Mouse (Mus musculus): ENCODE measurements around the gene Rhebl1. TPM values are rescaled to one million over a fixed set of nuclear protein-coding genes. Genes with fewer than 3 reads are reported as not detected.
A peak's percentile ranks its signal among the peaks of the same experiment; 100 is the strongest.
"Not testable (repeated sequence)": the region's sequence is repeated elsewhere in the genome, so short reads cannot be mapped to it uniquely, and the experiment has no call there.

Rhebl1 gene
- polyA plus RNA-seq (2015; fragmentation: Nextera tagmentation; extraction: Ambion mirVana): 8.2 and 9.8 TPM in 2 replicates

GRCm38 (mm10) chr15:98893940-98894745, at the start of gene Rhebl1:
Gene Rhebl1, minus strand, starts transcription at chr15:98894540.
- peaks cover 27% of the 10 kb centered on the region for H3K4me1 ChIP-seq (ENCODE audit: control insufficient read depth, insufficient read depth, low read length)
- H3K4me3 ChIP-seq (replicated peaks; ENCODE audit: low read length): peak within 1 kb of the TSS; percentile 58
- H3K4me2 ChIP-seq (ENCODE audit: low read depth, low read length): peak within 1 kb of the TSS; percentile 94
- H3K9me3 ChIP-seq (replicated peaks; ENCODE audit: control insufficient read depth, low read length): no peaks in the 10 kb centered on the region
- ATAC-seq (ENCODE audit: insufficient read depth, low FRiP score): no peak
- peak within 1 kb of the TSS; percentile 69 for H3K9ac ChIP-seq (ENCODE audit: low read length)
- WGBS: under 1% methylated on average over 68 of the region's 77 CpGs
- H3K27me3 ChIP-seq (ENCODE audit: control insufficient read depth, insufficient read depth, low read length): peaks cover 65% of the 10 kb centered on the region
- no peaks in the 10 kb centered on the region for H3K36me3 ChIP-seq (ENCODE audit: control insufficient read depth, insufficient read depth, low read length)
- no peak within 1 kb of the TSS for H3K27ac ChIP-seq (ENCODE audit: low read length)

- no peaks in the 10 kb centered on the region for H3K9me3 ChIP-seq (replicated peaks; ENCODE audit: control insufficient read depth, low read length)
- H3K27me3 ChIP-seq (ENCODE audit: control insufficient read depth, insufficient read depth, low read length): no peaks in the 10 kb centered on the region
- no peak overlapping the region for H3K4me2 ChIP-seq (ENCODE audit: low read depth, low read length)
- no peak overlapping the region for H3K4me3 ChIP-seq (replicated peaks; ENCODE audit: low read length)
- H3K27ac ChIP-seq (ENCODE audit: low read length): no peak overlapping the region
- ATAC-seq (ENCODE audit: insufficient read depth, low FRiP score): no peak
- H3K36me3 ChIP-seq (ENCODE audit: control insufficient read depth, insufficient read depth, low read length): no peaks in the 10 kb centered on the region
- no peak overlapping the region for H3K9ac ChIP-seq (ENCODE audit: low read length)
- WGBS: 57% methylated on average over 4 of the region's 4 CpGs
- no peaks in the 10 kb centered on the region for H3K4me1 ChIP-seq (ENCODE audit: control insufficient read depth, insufficient read depth, low read length)
Observed at GRCm38 (mm10) chr15:98943133-98943532, 48.8 kb upstream of the Rhebl1 start.

- ATAC-seq (ENCODE audit: insufficient read depth, low FRiP score): no peak
- Histone ChIP-seq H3K27ac (ENCODE audit: low read length) (no peak overlapping the region), H3K9ac (ENCODE audit: low read length) (no peak overlapping the region), H3K4me1 (ENCODE audit: control insufficient read depth, insufficient read depth, low read length) (no peaks in the 10 kb centered on the region), H3K9me3 (replicated peaks; ENCODE audit: control insufficient read depth, low read length) (no peaks in the 10 kb centered on the region), H3K4me2 (ENCODE audit: low read depth, low read length) (no peak overlapping the region), H3K4me3 (replicated peaks; ENCODE audit: low read length) (no peak overlapping the region), H3K27me3 (ENCODE audit: control insufficient read depth, insufficient read depth, low read length) (no peaks in the 10 kb centered on the region), H3K36me3 (ENCODE audit: control insufficient read depth, insufficient read depth, low read length) (no peaks in the 10 kb centered on the region)
- WGBS: 75% methylated on average over 4 of the region's 4 CpGs
Observed at GRCm38 (mm10) chr15:98942081-98942480, 47.7 kb upstream of the Rhebl1 start.

- no peak for ATAC-seq (ENCODE audit: insufficient read depth, low FRiP score)
- Histone ChIP-seq H3K36me3 (ENCODE audit: control insufficient read depth, insufficient read depth, low read length) (no peaks in the 10 kb centered on the region), H3K27me3 (ENCODE audit: control insufficient read depth, insufficient read depth, low read length) (no peaks in the 10 kb centered on the region), H3K27ac (ENCODE audit: low read length) (no peak overlapping the region), H3K4me3 (replicated peaks; ENCODE audit: low read length) (no peak overlapping the region), H3K9me3 (replicated peaks; ENCODE audit: control insufficient read depth, low read length) (no peaks in the 10 kb centered on the region), H3K4me2 (ENCODE audit: low read depth, low read length) (no peak overlapping the region), H3K4me1 (ENCODE audit: control insufficient read depth, insufficient read depth, low read length) (no peaks in the 10 kb centered on the region), H3K9ac (ENCODE audit: low read length) (no peak overlapping the region)
- WGBS: 63% methylated on average over 2 of the region's 2 CpGs
Observed at GRCm38 (mm10) chr15:98941539-98941938, 47.2 kb upstream of the Rhebl1 start.

- H3K4me2 ChIP-seq (ENCODE audit: low read depth, low read length): no peak overlapping the region
- H3K4me1 ChIP-seq (ENCODE audit: control insufficient read depth, insufficient read depth, low read length): no peaks in the 10 kb centered on the region
- no peaks in the 10 kb centered on the region for H3K9me3 ChIP-seq (replicated peaks; ENCODE audit: control insufficient read depth, low read length)
- no peak overlapping the region for H3K9ac ChIP-seq (ENCODE audit: low read length)
- H3K27ac ChIP-seq (ENCODE audit: low read length): no peak overlapping the region
- ATAC-seq (ENCODE audit: insufficient read depth, low FRiP score): no peak
- H3K4me3 ChIP-seq (replicated peaks; ENCODE audit: low read length): no peak overlapping the region
- H3K27me3 ChIP-seq (ENCODE audit: control insufficient read depth, insufficient read depth, low read length): no peaks in the 10 kb centered on the region
- 70% methylated on average over 10 of the region's 10 CpGs for WGBS
- H3K36me3 ChIP-seq (ENCODE audit: control insufficient read depth, insufficient read depth, low read length): no peaks in the 10 kb centered on the region
Observed at GRCm38 (mm10) chr15:98940816-98941215, 46.5 kb upstream of the Rhebl1 start.

GRCm38 (mm10) chr15:98934217-98934839, 40.0 kb upstream of the Rhebl1 start, which contains the start of gene Tuba1b:
Gene Tuba1b, minus strand, starts transcription at chr15:98934565.
- Histone ChIP-seq H3K4me2 (ENCODE audit: low read depth, low read length) (peak within 1 kb of the TSS; percentile 98), H3K27me3 (ENCODE audit: control insufficient read depth, insufficient read depth, low read length) (no peaks in the 10 kb centered on the region), H3K4me1 (ENCODE audit: control insufficient read depth, insufficient read depth, low read length) (peaks cover 8% of the 10 kb centered on the region), H3K4me3 (replicated peaks; ENCODE audit: low read length) (peak within 1 kb of the TSS; percentile 81), H3K9ac (ENCODE audit: low read length) (peak within 1 kb of the TSS; percentile 94), H3K36me3 (ENCODE audit: control insufficient read depth, insufficient read depth, low read length) (0 out of 2 replicates have a peak, but pooled peaks cover 6% of the 10 kb centered on the region), H3K27ac (ENCODE audit: low read length) (peak within 1 kb of the TSS; percentile 99), H3K9me3 (replicated peaks; ENCODE audit: control insufficient read depth, low read length) (no peaks in the 10 kb centered on the region)
- WGBS: under 1% methylated on average over 48 of the region's 58 CpGs
- ATAC-seq (ENCODE audit: insufficient read depth, low FRiP score): peak; percentile 97

- Histone ChIP-seq H3K9ac (ENCODE audit: low read length) (peak overlapping the region; percentile 94), H3K4me1 (ENCODE audit: control insufficient read depth, insufficient read depth, low read length) (peaks cover 8% of the 10 kb centered on the region), H3K27me3 (ENCODE audit: control insufficient read depth, insufficient read depth, low read length) (no peaks in the 10 kb centered on the region), H3K4me3 (replicated peaks; ENCODE audit: low read length) (peak overlapping the region; percentile 81), H3K36me3 (ENCODE audit: control insufficient read depth, insufficient read depth, low read length) (0 out of 2 replicates have a peak, but pooled peaks cover 6% of the 10 kb centered on the region), H3K27ac (ENCODE audit: low read length) (peak overlapping the region; percentile 99), H3K9me3 (replicated peaks; ENCODE audit: control insufficient read depth, low read length) (no peaks in the 10 kb centered on the region), H3K4me2 (ENCODE audit: low read depth, low read length) (peak overlapping the region; percentile 98)
- ATAC-seq (ENCODE audit: insufficient read depth, low FRiP score): peak; percentile 87
- whole genome bisulfite sequencing: under 1% methylated on average over 35 of the region's 35 CpGs
Observed at GRCm38 (mm10) chr15:98933833-98934216, 39.5 kb upstream of the Rhebl1 start.

- Histone ChIP-seq H3K9ac (ENCODE audit: low read length) (peak overlapping the region; percentile 94), H3K4me2 (ENCODE audit: low read depth, low read length) (peak overlapping the region; percentile 98), H3K27ac (ENCODE audit: low read length) (peak overlapping the region; percentile 99), H3K4me3 (replicated peaks; ENCODE audit: low read length) (peak overlapping the region; percentile 81)
- H3K27me3 ChIP-seq (ENCODE audit: control insufficient read depth, insufficient read depth, low read length); H3K4me1 ChIP-seq (ENCODE audit: control insufficient read depth, insufficient read depth, low read length); ATAC-seq (ENCODE audit: insufficient read depth, low FRiP score); H3K9me3 ChIP-seq (replicated peaks; ENCODE audit: control insufficient read depth, low read length); H3K36me3 ChIP-seq (ENCODE audit: control insufficient read depth, insufficient read depth, low read length): not testable (repeated sequence)
- WGBS: 8% methylated on average over 8 of the region's 9 CpGs
Observed at GRCm38 (mm10) chr15:98933004-98933671, 38.8 kb upstream of the Rhebl1 start.

- peaks cover 8% of the 10 kb centered on the region for H3K4me1 ChIP-seq (ENCODE audit: control insufficient read depth, insufficient read depth, low read length)
- 77% methylated on average over 3 of the region's 3 CpGs for WGBS
- no peaks in the 10 kb centered on the region for H3K27me3 ChIP-seq (ENCODE audit: control insufficient read depth, insufficient read depth, low read length)
- no peak overlapping the region for H3K27ac ChIP-seq (ENCODE audit: low read length)
- no peak overlapping the region for H3K4me2 ChIP-seq (ENCODE audit: low read depth, low read length)
- ATAC-seq (ENCODE audit: insufficient read depth, low FRiP score): no peak
- H3K9ac ChIP-seq (ENCODE audit: low read length): no peak overlapping the region
- no peaks in the 10 kb centered on the region for H3K9me3 ChIP-seq (replicated peaks; ENCODE audit: control insufficient read depth, low read length)
- no peak overlapping the region for H3K4me3 ChIP-seq (replicated peaks; ENCODE audit: low read length)
- 0 out of 2 replicates have a peak, but pooled peaks cover 6% of the 10 kb centered on the region for H3K36me3 ChIP-seq (ENCODE audit: control insufficient read depth, insufficient read depth, low read length)
Observed at GRCm38 (mm10) chr15:98930998-98931397, 36.7 kb upstream of the Rhebl1 start.

Measured in stomach, embryonic 16.5 days (tissue).